Mouse (Mus musculus): ENCODE results near the gene Nlgn1. TPM values are rescaled to one million over a fixed set of nuclear protein-coding genes. Genes with fewer than 3 reads are reported as not detected.

Nlgn1 gene
- polyA plus RNA-seq, 2 experiments = 2.6 to 3.5 TPM

- TF ChIP-seq POLR2A (IDR thresholded peaks at IDR 0.05; ENCODE audit: borderline replicate concordance, extremely low read depth, insufficient read depth, insufficient read length) = no peak
- no peak for ATAC-seq (ENCODE audit: low FRiP score, low read depth)
- no peak for DNase-seq (ENCODE audit: low spot score)
- H3K9ac ChIP-seq (ENCODE audit: low read depth, low read length, severe bottlenecking) = no peak overlapping the region
- H3K27me3 ChIP-seq (ENCODE audit: control insufficient read depth, insufficient read depth, low read length) = no peaks in the 10 kb centered on the region
- no peak overlapping the region for H3K4me3 ChIP-seq (replicated peaks; ENCODE audit: low read length)
- no peak overlapping the region for H3K27ac ChIP-seq (replicated peaks; ENCODE audit: low read depth, low read length)
- no peaks in the 10 kb centered on the region for H3K36me3 ChIP-seq (ENCODE audit: control insufficient read depth, insufficient read depth, low read length)
- H3K4me1 ChIP-seq (ENCODE audit: control insufficient read depth, insufficient read depth, low read length) = no peaks in the 10 kb centered on the region
- WGBS = 69% methylated on average over 6 of the region's 6 CpGs
- H3K9me3 ChIP-seq (ENCODE audit: control insufficient read depth, low read length) = no peaks in the 10 kb centered on the region
- H3K4me2 ChIP-seq (replicated peaks; ENCODE audit: low read depth, low read length, severe bottlenecking) = no peak overlapping the region
These were observed 202.8 kb downstream of the Nlgn1 start for GRCm38 (mm10) chr3:26129455-26129854.

- H3K36me3 ChIP-seq (ENCODE audit: control insufficient read depth, insufficient read depth, low read length) = no peaks in the 10 kb centered on the region
- H3K4me1 ChIP-seq (ENCODE audit: control insufficient read depth, insufficient read depth, low read length) = no peaks in the 10 kb centered on the region
- H3K4me3 ChIP-seq (replicated peaks; ENCODE audit: low read length) = no peak overlapping the region
- H3K9me3 ChIP-seq (ENCODE audit: control insufficient read depth, low read length) = no peaks in the 10 kb centered on the region
- DNase-seq (ENCODE audit: low spot score) (no peak), ATAC-seq (ENCODE audit: low FRiP score, low read depth) (no peak)
- TF ChIP-seq POLR2A (IDR thresholded peaks at IDR 0.05; ENCODE audit: borderline replicate concordance, extremely low read depth, insufficient read depth, insufficient read length) = no peak
- H3K27me3 ChIP-seq (ENCODE audit: control insufficient read depth, insufficient read depth, low read length) = no peaks in the 10 kb centered on the region
- no peak overlapping the region for H3K27ac ChIP-seq (replicated peaks; ENCODE audit: low read depth, low read length)
- no peak overlapping the region for H3K4me2 ChIP-seq (replicated peaks; ENCODE audit: low read depth, low read length, severe bottlenecking)
- 100% methylated on average over 1 of the region's 1 CpGs for WGBS
- no peak overlapping the region for H3K9ac ChIP-seq (ENCODE audit: low read depth, low read length, severe bottlenecking)
These were observed 215.2 kb downstream of the Nlgn1 start for GRCm38 (mm10) chr3:26117071-26117470.

GRCm38 (mm10) chr3:26106361-26106760, 225.9 kb downstream of the Nlgn1 start:
- ATAC-seq (ENCODE audit: low FRiP score, low read depth) (peak; percentile 47; the same call in 1 of the 2 replicates), DNase-seq (ENCODE audit: low spot score) (peak; percentile 8)
- Histone ChIP-seq H3K4me3 (replicated peaks; ENCODE audit: low read length) (no peak overlapping the region), H3K9me3 (ENCODE audit: control insufficient read depth, low read length) (no peaks in the 10 kb centered on the region), H3K27ac (replicated peaks; ENCODE audit: low read depth, low read length) (no peak overlapping the region), H3K4me2 (replicated peaks; ENCODE audit: low read depth, low read length, severe bottlenecking) (no peak overlapping the region), H3K36me3 (ENCODE audit: control insufficient read depth, insufficient read depth, low read length) (no peaks in the 10 kb centered on the region), H3K9ac (ENCODE audit: low read depth, low read length, severe bottlenecking) (no peak overlapping the region), H3K4me1 (ENCODE audit: control insufficient read depth, insufficient read depth, low read length) (no peaks in the 10 kb centered on the region), H3K27me3 (ENCODE audit: control insufficient read depth, insufficient read depth, low read length) (no peaks in the 10 kb centered on the region)
- TF ChIP-seq POLR2A (IDR thresholded peaks at IDR 0.05; ENCODE audit: borderline replicate concordance, extremely low read depth, insufficient read depth, insufficient read length) = no peak
- 70% methylated on average over 7 of the region's 7 CpGs for WGBS

- WGBS = 47% methylated on average over 3 of the region's 3 CpGs
These were observed 226.7 kb downstream of the Nlgn1 start for GRCm38 (mm10) chr3:26105528-26105927.

GRCm38 (mm10) chr3:26102271-26102670, 230.0 kb downstream of the Nlgn1 start:
- Histone ChIP-seq H3K9me3 (ENCODE audit: control insufficient read depth, low read length) (no peaks in the 10 kb centered on the region), H3K4me2 (replicated peaks; ENCODE audit: low read depth, low read length, severe bottlenecking) (no peak overlapping the region), H3K27me3 (ENCODE audit: control insufficient read depth, insufficient read depth, low read length) (no peaks in the 10 kb centered on the region), H3K9ac (ENCODE audit: low read depth, low read length, severe bottlenecking) (no peak overlapping the region), H3K4me1 (ENCODE audit: control insufficient read depth, insufficient read depth, low read length) (no peaks in the 10 kb centered on the region), H3K27ac (replicated peaks; ENCODE audit: low read depth, low read length) (no peak overlapping the region), H3K36me3 (ENCODE audit: control insufficient read depth, insufficient read depth, low read length) (no peaks in the 10 kb centered on the region), H3K4me3 (replicated peaks; ENCODE audit: low read length) (no peak overlapping the region)
- 37% methylated on average over 1 of the region's 1 CpGs for WGBS
- TF ChIP-seq POLR2A (IDR thresholded peaks at IDR 0.05; ENCODE audit: borderline replicate concordance, extremely low read depth, insufficient read depth, insufficient read length) = no peak
- ATAC-seq (ENCODE audit: low FRiP score, low read depth) (no peak), DNase-seq (ENCODE audit: low spot score) (no peak)

More at GRCm38 (mm10) chr3:26105528-26105927, 226.7 kb downstream of the Nlgn1 start:
- Histone ChIP-seq H3K27me3 (ENCODE audit: control insufficient read depth, insufficient read depth, low read length) (no peaks in the 10 kb centered on the region), H3K4me3 (replicated peaks; ENCODE audit: low read length) (no peak overlapping the region), H3K4me1 (ENCODE audit: control insufficient read depth, insufficient read depth, low read length) (no peaks in the 10 kb centered on the region), H3K9ac (ENCODE audit: low read depth, low read length, severe bottlenecking) (no peak overlapping the region), H3K27ac (replicated peaks; ENCODE audit: low read depth, low read length) (no peak overlapping the region), H3K9me3 (ENCODE audit: control insufficient read depth, low read length) (no peaks in the 10 kb centered on the region), H3K36me3 (ENCODE audit: control insufficient read depth, insufficient read depth, low read length) (no peaks in the 10 kb centered on the region), H3K4me2 (replicated peaks; ENCODE audit: low read depth, low read length, severe bottlenecking) (no peak overlapping the region)
- TF ChIP-seq POLR2A (IDR thresholded peaks at IDR 0.05; ENCODE audit: borderline replicate concordance, extremely low read depth, insufficient read depth, insufficient read length) = no peak
- no peak for ATAC-seq (ENCODE audit: low FRiP score, low read depth)
- DNase-seq (ENCODE audit: low spot score) = no peak

- DNase-seq (ENCODE audit: low spot score) (no peak), ATAC-seq (ENCODE audit: low FRiP score, low read depth) (no peak)
- H3K27me3 ChIP-seq (ENCODE audit: control insufficient read depth, insufficient read depth, low read length) = no peaks in the 10 kb centered on the region
- no peaks in the 10 kb centered on the region for H3K36me3 ChIP-seq (ENCODE audit: control insufficient read depth, insufficient read depth, low read length)
- no peaks in the 10 kb centered on the region for H3K9me3 ChIP-seq (ENCODE audit: control insufficient read depth, low read length)
- H3K4me2 ChIP-seq (replicated peaks; ENCODE audit: low read depth, low read length, severe bottlenecking) = no peak overlapping the region
- no peaks in the 10 kb centered on the region for H3K4me1 ChIP-seq (ENCODE audit: control insufficient read depth, insufficient read depth, low read length)
- no peak overlapping the region for H3K4me3 ChIP-seq (replicated peaks; ENCODE audit: low read length)
- no peak overlapping the region for H3K9ac ChIP-seq (ENCODE audit: low read depth, low read length, severe bottlenecking)
- no peak overlapping the region for H3K27ac ChIP-seq (replicated peaks; ENCODE audit: low read depth, low read length)
- no peak for TF ChIP-seq POLR2A (IDR thresholded peaks at IDR 0.05; ENCODE audit: borderline replicate concordance, extremely low read depth, insufficient read depth, insufficient read length)
These were observed 236.7 kb downstream of the Nlgn1 start for GRCm38 (mm10) chr3:26095551-26095950.

Measured in limb, embryonic 14.5 days (tissue).